Mouse (Mus musculus) stomach, postnatal 0 days (tissue): ENCODE results near the gene Gm11213.

Experiments used
- CTCF ChIP-seq: IDR thresholded peaks from 2 replicates; pipeline ENCODE4 v1.5.1; 2016; ENCODE audit warnings: antibody characterized with exemption, low read depth, mild to moderate bottlenecking, moderate library complexity
- EP300 ChIP-seq: optimal IDR thresholded peaks from 2 replicates; pipeline ENCODE3; 2016; ENCODE audit warnings: antibody characterized with exemption

DNA sequence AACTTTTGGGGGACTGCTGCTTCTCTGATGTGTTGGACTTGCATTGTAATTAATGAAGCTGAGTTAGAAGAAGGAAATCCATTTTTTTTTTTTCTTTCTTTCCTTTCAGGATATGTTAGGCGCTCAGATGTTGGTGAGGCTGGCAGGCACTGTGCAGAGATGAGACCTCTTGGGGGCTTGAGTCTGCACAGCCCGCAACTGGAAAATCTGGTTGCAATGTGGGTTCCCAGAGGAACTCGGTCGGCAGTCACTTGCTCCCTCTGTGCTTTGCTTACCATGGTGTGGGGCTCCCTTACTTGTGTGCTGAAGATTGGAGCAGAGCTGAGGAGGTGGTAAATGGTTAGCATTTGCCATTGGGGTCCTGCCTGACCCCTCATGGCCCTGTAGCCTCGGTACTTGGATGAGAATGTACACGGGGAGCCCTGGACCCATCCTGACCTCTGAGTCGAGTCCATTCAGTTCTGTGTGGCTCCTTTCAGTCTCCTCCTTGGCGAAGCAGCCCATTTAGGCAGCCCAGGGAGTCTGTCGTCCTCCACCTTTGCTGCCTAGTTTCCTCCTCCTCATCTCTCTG lies 45.8 kb downstream of the Gm11213 start:
- no peak for TF ChIP-seq CTCF
- no peak for TF ChIP-seq EP300
